Mouse (Mus musculus) lung, adult 10 weeks (tissue): ENCODE data around the gene Myod1. TPM values are rescaled to one million over a fixed set of nuclear protein-coding genes. Genes with fewer than 3 reads are reported as not detected.

Experiments used
- polyA plus RNA-seq: library from polyadenylated mRNA; stranded (reverse); fragments of 350-450 nt; fragmentation: Illumina TruSeq; extraction: RNeasy Lipid Tissue Mini Kit (QIAGEN cat#74804); gene quantifications from one replicate; pipeline ENCODE4 v1.2.3, GENCODE M21; 2014; ENCODE audit warnings: low read depth, low replicate concordance; ENCODE audit not compliant: insufficient read depth

Gene Myod1
- not detected for polyA plus RNA-seq

DNA sequence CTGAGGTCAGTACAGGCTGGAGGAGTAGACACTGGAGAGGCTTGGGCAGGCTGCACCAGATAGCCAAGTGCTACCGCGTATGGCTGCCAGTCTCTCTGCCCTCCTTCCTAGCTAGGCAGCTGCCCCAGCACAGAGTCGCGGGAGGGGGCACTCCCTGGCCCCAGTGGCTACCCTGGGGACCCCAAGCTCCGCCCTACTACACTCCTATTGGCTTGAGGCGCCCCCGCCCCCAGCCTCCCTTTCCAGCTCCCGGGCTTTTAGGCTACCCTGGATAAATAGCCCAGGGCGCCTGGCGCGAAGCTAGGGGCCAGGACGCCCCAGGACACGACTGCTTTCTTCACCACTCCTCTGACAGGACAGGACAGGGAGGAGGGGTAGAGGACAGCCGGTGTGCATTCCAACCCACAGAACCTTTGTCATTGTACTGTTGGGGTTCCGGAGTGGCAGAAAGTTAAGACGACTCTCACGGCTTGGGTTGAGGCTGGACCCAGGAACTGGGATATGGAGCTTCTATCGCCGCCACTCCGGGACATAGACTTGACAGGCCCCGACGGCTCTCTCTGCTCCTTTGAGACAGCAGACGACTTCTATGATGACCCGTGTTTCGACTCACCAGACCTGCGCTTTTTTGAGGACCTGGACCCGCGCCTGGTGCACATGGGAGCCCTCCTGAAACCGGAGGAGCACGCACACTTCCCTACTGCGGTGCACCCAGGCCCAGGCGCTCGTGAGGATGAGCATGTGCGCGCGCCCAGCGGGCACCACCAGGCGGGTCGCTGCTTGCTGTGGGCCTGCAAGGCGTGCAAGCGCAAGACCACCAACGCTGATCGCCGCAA lies at the start of gene Myod1:
Gene Myod1, plus strand, starts transcription at position 303 of the 836 bp plus-strand sequence.

GRCm38 (mm10) chr7:46396231-46396927 lies 20.1 kb downstream of the Myod1 start, which contains the start of gene Kcnc1:
Gene Kcnc1, plus strand, starts transcription at chr7:46396497.

Other genes starting within 250 kb of the Myod1 start
- gene Abcc8, start 196.4 kb upstream of the Myod1 start, polyA plus RNA-seq, result 0.97 TPM
- not detected for gene Ush1c, start 138.0 kb upstream of the Myod1 start, polyA plus RNA-seq
- not detected for gene Otog, start 135.5 kb upstream of the Myod1 start, polyA plus RNA-seq
- gene Kcnc1, start 20.0 kb downstream of the Myod1 start, polyA plus RNA-seq, result 0.10 TPM